Mouse (Mus musculus) ES-E14 (cell line): ENCODE data around the gene Aebp1.

Experiments used
- CHD2 ChIP-seq: IDR thresholded peaks from 2 replicates; pipeline ENCODE4 v1.6.1; 2014; ENCODE audit warnings: mild to moderate bottlenecking, low read depth, low read length, inconsistent platforms
- MAFK ChIP-seq: IDR thresholded peaks from 2 replicates; pipeline ENCODE4 v1.6.1; 2014; ENCODE audit warnings: mild to moderate bottlenecking, low read depth, low read length, inconsistent platforms; ENCODE audit not compliant: insufficient read depth
- ZC3H11A ChIP-seq: IDR thresholded peaks from 2 replicates; pipeline ENCODE4 v1.6.1; 2012; ENCODE audit warnings: low read depth, mild to moderate bottlenecking, inconsistent platforms, low read length, borderline replicate concordance
- ZNF384 ChIP-seq: IDR thresholded peaks from 2 replicates; pipeline ENCODE4 v1.6.1; 2012; ENCODE audit warnings: low read depth, low read length, inconsistent platforms

DNA sequence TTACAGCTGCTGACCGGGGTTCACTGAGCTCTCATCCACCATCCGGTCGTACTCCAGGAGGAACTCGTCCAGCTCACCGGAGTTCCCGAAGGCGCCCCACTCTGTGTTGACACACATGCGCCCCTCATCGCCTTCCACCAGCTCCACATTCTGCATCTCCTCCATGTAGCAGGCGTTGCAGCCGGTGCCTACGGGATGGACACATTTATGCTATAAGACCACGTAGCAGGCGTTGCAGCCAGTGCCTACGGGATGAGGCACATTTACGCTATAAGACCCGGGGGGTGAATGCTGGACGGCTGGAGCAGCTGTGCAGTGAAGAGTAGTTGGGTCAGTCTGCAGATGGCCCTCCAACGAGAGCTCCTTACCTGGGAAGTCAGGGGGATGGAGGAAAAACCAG, 42.6 kb downstream of the Aebp1 start:
- TF ChIP-seq ZC3H11A (no peak), CHD2 (no peak), ZNF384 (no peak), MAFK (no peak)
